Mouse (Mus musculus) intestine, embryonic 15.5 days (tissue): ENCODE measurements around the gene Upk3b. TPM values are rescaled to one million over a fixed set of nuclear protein-coding genes. Genes with fewer than 3 reads are reported as not detected.
A peak's percentile ranks its signal among the peaks of the same experiment; 100 is the strongest.
"Not testable (repeated sequence)": the region's sequence is repeated elsewhere in the genome, so short reads cannot be mapped to it uniquely, and the experiment has no call there.

Experiments used
- ATAC-seq: fragments of 200-750 bp; cut with Nextera tagmentation; 2 replicates; pipeline ENCODE4 v1.8.0; 2017; ENCODE audit warnings: moderate TSS enrichment, moderate library complexity
- H3K27ac ChIP-seq: fragments of 300-500 bp; sonication (generic); 2 replicates; pipeline ENCODE4 v1.5.1; 2015; ENCODE audit warnings: mild to moderate bottlenecking, inconsistent platforms
- H3K27me3 ChIP-seq: fragments of 300-500 bp; sonication (generic); replicated peaks from 2 replicates; pipeline ENCODE4 v1.6.1; 2015; ENCODE audit warnings: inconsistent platforms
- H3K36me3 ChIP-seq: fragments of 300-500 bp; sonication (generic); 2 replicates; pipeline ENCODE4 v1.6.1; 2015; ENCODE audit warnings: inconsistent platforms
- H3K4me1 ChIP-seq: fragments of 300-500 bp; sonication (generic); replicated peaks from 2 replicates; pipeline ENCODE4 v1.6.1; 2015; ENCODE audit warnings: inconsistent platforms
- H3K4me2 ChIP-seq: fragments of 300-500 bp; sonication (generic); replicated peaks from 2 replicates; pipeline ENCODE4 v1.6.1; 2015; ENCODE audit warnings: mild to moderate bottlenecking, inconsistent platforms
- H3K4me3 ChIP-seq: fragments of 300-500 bp; sonication (generic); replicated peaks from 2 replicates; pipeline ENCODE4 v1.5.1; 2015; ENCODE audit warnings: inconsistent platforms
- H3K9ac ChIP-seq: fragments of 300-500 bp; sonication (generic); 2 replicates; pipeline ENCODE4 v1.6.1; 2015; ENCODE audit warnings: inconsistent platforms
- H3K9me3 ChIP-seq: fragments of 300-500 bp; sonication (generic); 2 replicates; pipeline ENCODE4 v1.6.1; 2016; ENCODE audit warnings: inconsistent platforms
- WGBS: fragments of 180-500 bp; shearing (Covaris S2); methylation state at CpG from one replicate; pipeline ENCODE4 v1.1.7; 2015; 5-methylcytosine and 5-hydroxymethylcytosine counted together
- polyA plus RNA-seq: library from polyadenylated mRNA; unstranded; fragments of >200 nt; fragmentation: Nextera tagmentation; extraction: Ambion mirVana; gene quantifications from 2 replicates; pipeline ENCODE4 v1.2.1, GENCODE M21; 2015

Gene Upk3b
- polyA plus RNA-seq, 1 experiment from 2014 or later: 42.9 TPM

DNA sequence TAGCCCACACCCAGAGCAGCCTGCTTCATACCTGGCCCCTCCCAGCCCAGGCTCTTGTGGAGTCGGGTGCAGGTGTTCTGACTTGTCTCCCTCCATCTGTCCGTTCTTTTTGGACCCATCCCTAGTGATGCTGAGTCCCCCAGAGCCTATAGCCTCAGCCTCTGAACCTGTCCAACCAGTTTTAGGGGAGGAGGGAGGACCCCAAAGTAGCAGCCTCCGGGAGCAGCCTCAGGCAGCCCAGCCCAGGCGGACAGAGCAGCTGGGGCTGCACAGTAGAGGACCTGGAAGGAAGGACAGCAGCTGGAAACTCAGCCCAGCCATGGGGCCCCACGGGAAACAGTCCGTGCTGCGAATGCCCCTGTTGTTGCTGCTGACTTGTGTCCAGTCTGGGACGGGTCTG is 18.8 kb downstream of the Upk3b start:
- H3K4me3 ChIP-seq: no peak overlapping the region
- peaks cover 10% of the 10 kb centered on the region; the same call in 1 of the 2 replicates for H3K4me1 ChIP-seq
- H3K27me3 ChIP-seq: no peaks in the 10 kb centered on the region
- WGBS: 11% methylated on average over 8 of the region's 8 CpGs
- H3K27ac ChIP-seq: no peak overlapping the region
- H3K9me3 ChIP-seq: no peaks in the 10 kb centered on the region
- H3K36me3 ChIP-seq: no peaks in the 10 kb centered on the region
- H3K9ac ChIP-seq: no peak overlapping the region
- ATAC-seq: no peak
- no peak overlapping the region for H3K4me2 ChIP-seq

GRCm38 (mm10) chr5:136061567-136061966 is 23.3 kb downstream of the Upk3b start:
- peaks cover 7% of the 10 kb centered on the region; the same call in 1 of the 2 replicates for H3K4me1 ChIP-seq
- H3K9ac ChIP-seq: no peak overlapping the region
- H3K36me3 ChIP-seq: no peaks in the 10 kb centered on the region
- peak; percentile 27; the same call in 1 of the 2 replicates for ATAC-seq
- no peak overlapping the region for H3K4me3 ChIP-seq
- no peaks in the 10 kb centered on the region for H3K27me3 ChIP-seq
- no peak overlapping the region for H3K4me2 ChIP-seq
- 13% methylated on average over 12 of the region's 12 CpGs for WGBS
- H3K9me3 ChIP-seq: no peaks in the 10 kb centered on the region
- no peak overlapping the region for H3K27ac ChIP-seq

GRCm38 (mm10) chr5:136063920-136064319 is 25.6 kb downstream of the Upk3b start:
- no peak for ATAC-seq
- WGBS: 91% methylated on average over 10 of the region's 10 CpGs

DNA sequence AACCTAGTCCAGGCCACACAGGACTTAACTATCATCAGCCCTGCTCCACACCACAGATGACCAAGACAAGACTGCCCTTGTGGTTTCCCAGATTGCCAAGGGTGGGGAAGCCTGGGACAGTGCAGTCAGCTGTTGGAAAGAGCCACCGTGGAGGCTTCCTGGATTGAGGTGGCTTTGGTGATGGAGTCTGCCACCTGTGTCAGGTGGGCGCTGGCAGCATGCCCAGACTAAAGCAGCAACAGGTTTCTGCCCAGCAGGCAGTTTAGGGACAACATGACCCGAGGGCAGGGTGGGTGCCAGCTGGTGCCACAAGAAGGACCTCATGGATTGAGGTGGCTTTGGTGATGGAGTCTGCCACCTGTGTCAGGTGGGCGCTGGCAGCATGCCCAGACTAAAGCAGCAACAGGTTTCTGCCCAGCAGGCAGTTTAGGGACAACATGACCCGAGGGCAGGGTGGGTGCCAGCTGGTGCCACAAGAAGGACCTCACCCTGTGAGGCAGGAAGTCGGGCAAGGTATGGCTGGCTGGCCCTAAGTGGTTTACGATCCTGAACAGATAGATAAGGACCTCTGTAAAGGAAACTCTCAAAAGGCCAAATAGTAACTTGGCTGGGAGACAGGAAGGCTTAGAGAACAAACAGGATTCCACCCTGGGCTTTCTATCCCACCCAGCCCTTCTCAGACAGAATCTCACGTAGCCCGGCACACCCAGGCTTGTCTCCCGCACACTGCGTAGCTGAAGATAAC is 28.3 kb downstream of the Upk3b start:
- H3K27me3 ChIP-seq, H3K4me1 ChIP-seq, H3K27ac ChIP-seq, H3K4me3 ChIP-seq, H3K36me3 ChIP-seq, H3K9me3 ChIP-seq, H3K4me2 ChIP-seq, H3K9ac ChIP-seq: not testable (repeated sequence)
- ATAC-seq: peak; percentile 83
- 57% methylated on average over 11 of the region's 11 CpGs for WGBS

More at GRCm38 (mm10) chr5:136063920-136064319, 25.6 kb downstream of the Upk3b start:
- no peak overlapping the region for H3K27ac ChIP-seq
- no peaks in the 10 kb centered on the region for H3K36me3 ChIP-seq
- H3K9me3 ChIP-seq: no peaks in the 10 kb centered on the region
- no peaks in the 10 kb centered on the region for H3K27me3 ChIP-seq
- no peak overlapping the region for H3K4me3 ChIP-seq
- H3K4me2 ChIP-seq: no peak overlapping the region
- no peak overlapping the region for H3K9ac ChIP-seq
- H3K4me1 ChIP-seq: no peaks in the 10 kb centered on the region

GRCm38 (mm10) chr5:136069411-136069810 is 31.1 kb downstream of the Upk3b start:
- Histone ChIP-seq H3K36me3 (no peaks in the 10 kb centered on the region), H3K9me3 (no peaks in the 10 kb centered on the region), H3K27ac (no peak overlapping the region), H3K27me3 (no peaks in the 10 kb centered on the region), H3K4me1 (no peaks in the 10 kb centered on the region), H3K4me2 (no peak overlapping the region), H3K4me3 (no peak overlapping the region), H3K9ac (no peak overlapping the region)
- 54% methylated on average over 2 of the region's 2 CpGs for WGBS
- no peak for ATAC-seq

GRCm38 (mm10) chr5:136073051-136073450 is 34.8 kb downstream of the Upk3b start:
- no peaks in the 10 kb centered on the region for H3K27me3 ChIP-seq
- H3K4me1 ChIP-seq: peaks cover 8% of the 10 kb centered on the region; the same call in 1 of the 2 replicates
- no peak overlapping the region for H3K9ac ChIP-seq
- H3K4me2 ChIP-seq: no peak overlapping the region
- H3K4me3 ChIP-seq: no peak overlapping the region
- ATAC-seq: no peak
- H3K27ac ChIP-seq: no peak overlapping the region
- WGBS: 54% methylated on average over 6 of the region's 6 CpGs
- H3K9me3 ChIP-seq: no peaks in the 10 kb centered on the region
- H3K36me3 ChIP-seq: no peaks in the 10 kb centered on the region

- no peak for ATAC-seq
- H3K4me1 ChIP-seq: peaks cover 8% of the 10 kb centered on the region; the same call in 1 of the 2 replicates
- no peaks in the 10 kb centered on the region for H3K36me3 ChIP-seq
Observed at GRCm38 (mm10) chr5:136073526-136073925, 35.2 kb downstream of the Upk3b start.

DNA sequence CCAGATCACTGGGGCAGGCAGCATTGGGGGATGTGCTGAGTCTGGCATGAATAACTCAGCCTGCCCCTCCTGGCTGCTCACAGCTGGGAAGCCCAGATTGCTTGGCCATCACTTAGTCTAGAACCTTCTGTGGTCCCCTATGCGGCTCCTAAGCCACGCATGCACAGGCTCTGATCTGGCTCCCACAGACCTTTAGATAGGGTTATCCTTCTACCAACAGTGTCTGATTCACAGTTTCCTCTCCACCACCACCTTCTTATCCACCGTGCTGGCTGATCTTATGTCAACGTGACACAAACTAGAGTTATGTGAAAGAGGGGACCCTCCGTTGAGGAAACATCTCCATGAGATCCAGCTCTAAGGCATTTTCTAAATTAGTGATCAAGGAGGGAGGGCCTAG is 36.8 kb downstream of the Upk3b start:
- Histone ChIP-seq H3K4me2 (no peak overlapping the region), H3K9me3 (no peaks in the 10 kb centered on the region), H3K27ac (no peak overlapping the region), H3K27me3 (no peaks in the 10 kb centered on the region), H3K36me3 (no peaks in the 10 kb centered on the region), H3K4me3 (no peak overlapping the region), H3K9ac (no peak overlapping the region), H3K4me1 (peaks cover 8% of the 10 kb centered on the region; the same call in 1 of the 2 replicates)
- WGBS: 87% methylated on average over 5 of the region's 5 CpGs
- ATAC-seq: no peak

More at GRCm38 (mm10) chr5:136073526-136073925, 35.2 kb downstream of the Upk3b start:
- Histone ChIP-seq H3K27ac (no peak overlapping the region), H3K27me3 (no peaks in the 10 kb centered on the region), H3K9ac (no peak overlapping the region), H3K4me3 (no peak overlapping the region), H3K9me3 (no peaks in the 10 kb centered on the region), H3K4me2 (no peak overlapping the region)
- 61% methylated on average over 11 of the region's 11 CpGs for WGBS

DNA sequence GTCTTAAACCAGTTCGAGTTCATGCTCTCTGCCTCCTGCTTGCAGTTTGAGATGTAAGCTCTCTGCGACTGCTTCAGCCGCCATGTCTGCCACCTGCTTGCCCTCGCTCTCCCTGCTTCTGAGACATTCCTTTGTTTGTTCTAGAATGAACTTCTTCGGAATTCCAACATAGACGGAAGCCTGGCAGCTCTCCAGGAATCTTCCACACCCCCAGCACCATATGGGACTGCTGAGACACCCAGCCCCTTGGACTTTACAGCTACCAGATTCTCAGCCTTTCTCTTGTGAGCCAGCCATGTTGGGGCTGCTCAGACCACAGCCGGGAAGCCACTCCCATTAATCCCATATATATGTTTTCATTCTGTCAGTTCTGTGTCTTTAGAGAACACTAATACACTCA is 38.0 kb downstream of the Upk3b start:
- no peaks in the 10 kb centered on the region for H3K27me3 ChIP-seq
- no peaks in the 10 kb centered on the region for H3K9me3 ChIP-seq
- 24% methylated on average over 7 of the region's 7 CpGs for WGBS
- ATAC-seq: peak; percentile 68
- no peak overlapping the region for H3K9ac ChIP-seq
- H3K4me3 ChIP-seq: no peak overlapping the region
- H3K4me2 ChIP-seq: peak overlapping the region; percentile 14; the same call in 1 of the 2 replicates
- 0 out of 2 replicates have a peak overlapping the region, but pooled peaks have one; percentile 28 for H3K27ac ChIP-seq
- H3K36me3 ChIP-seq: no peaks in the 10 kb centered on the region
- peaks cover 8% of the 10 kb centered on the region; the same call in 1 of the 2 replicates for H3K4me1 ChIP-seq

- no peak overlapping the region for H3K4me3 ChIP-seq
- H3K9me3 ChIP-seq: no peaks in the 10 kb centered on the region
- no peak overlapping the region for H3K9ac ChIP-seq
- H3K36me3 ChIP-seq: no peaks in the 10 kb centered on the region
- no peak overlapping the region for H3K27ac ChIP-seq
- H3K4me1 ChIP-seq: peaks cover 8% of the 10 kb centered on the region; the same call in 1 of the 2 replicates
- no peaks in the 10 kb centered on the region for H3K27me3 ChIP-seq
- ATAC-seq: no peak
- no peak overlapping the region for H3K4me2 ChIP-seq
- 78% methylated on average over 9 of the region's 9 CpGs for WGBS
Observed at GRCm38 (mm10) chr5:136077001-136077550, 38.8 kb downstream of the Upk3b start.

DNA sequence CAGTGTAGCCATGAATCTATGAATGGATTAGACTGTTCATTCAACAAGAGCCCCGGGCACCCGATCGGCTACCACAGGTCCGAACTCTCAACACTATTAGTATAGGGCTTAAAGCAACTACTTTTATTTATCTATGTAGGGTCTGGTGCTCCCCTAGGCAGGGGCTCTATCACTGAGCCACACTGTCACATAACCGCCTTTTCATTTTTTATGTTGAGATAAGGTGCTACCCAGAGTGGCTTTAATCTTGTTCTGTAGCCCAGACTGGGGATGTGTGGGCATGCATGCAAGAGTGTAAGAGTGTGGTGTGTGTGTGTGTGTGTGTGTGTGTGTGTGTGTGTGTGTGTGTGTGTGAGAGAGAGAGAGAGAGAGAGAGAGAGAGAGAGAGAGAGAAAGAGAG is 39.8 kb downstream of the Upk3b start:
- H3K27ac ChIP-seq: no peak overlapping the region

DNA sequence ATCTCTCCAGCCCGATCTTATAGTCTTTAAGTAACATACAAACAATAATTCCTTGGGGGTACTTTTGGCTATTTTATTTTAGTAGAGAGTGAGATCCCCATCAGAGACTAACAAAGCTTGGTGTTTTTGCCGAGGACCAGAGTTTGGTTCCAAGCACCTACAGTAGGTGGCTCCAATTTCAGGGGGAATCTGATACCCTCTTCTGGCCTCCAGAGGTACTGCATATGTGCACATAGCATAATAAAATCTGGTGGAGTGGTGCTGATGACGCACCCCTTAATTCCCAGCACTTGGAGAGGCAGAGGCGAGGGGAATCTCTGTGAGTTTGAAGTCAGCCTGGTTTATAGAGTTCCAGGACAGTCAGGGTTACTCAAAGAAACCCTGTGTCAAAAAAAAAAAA is 44.0 kb downstream of the Upk3b start:
- no peaks in the 10 kb centered on the region for H3K27me3 ChIP-seq
- peaks cover 14% of the 10 kb centered on the region for H3K4me1 ChIP-seq
- no peaks in the 10 kb centered on the region for H3K36me3 ChIP-seq
- H3K27ac ChIP-seq: no peak overlapping the region
- no peak overlapping the region for H3K9ac ChIP-seq
- no peak overlapping the region for H3K4me2 ChIP-seq
- H3K9me3 ChIP-seq: no peaks in the 10 kb centered on the region
- H3K4me3 ChIP-seq: no peak overlapping the region
- no peak for ATAC-seq
- WGBS: 80% methylated on average over 4 of the region's 4 CpGs

More for the DNA sequence above, 39.8 kb downstream of the Upk3b start:
- no peaks in the 10 kb centered on the region for H3K36me3 ChIP-seq
- ATAC-seq: no peak
- no peak overlapping the region for H3K4me2 ChIP-seq
- H3K4me1 ChIP-seq: peaks cover 8% of the 10 kb centered on the region; the same call in 1 of the 2 replicates
- no peaks in the 10 kb centered on the region for H3K27me3 ChIP-seq
- no peak overlapping the region for H3K9ac ChIP-seq
- H3K4me3 ChIP-seq: no peak overlapping the region
- 93% methylated on average over 5 of the region's 5 CpGs for WGBS
- no peaks in the 10 kb centered on the region for H3K9me3 ChIP-seq
